Mouse (Mus musculus) splenic B cell, adult 2 months (primary cell): Measurements from ENCODE around the gene Pkp4.

Experiments
- DNase-seq: peaks from one replicate; pipeline ENCODE4 v3.0.0-alpha.2; 2011; ENCODE audit warnings: low read depth, low spot score
- H3K27me3 ChIP-seq: 2 replicates; pipeline ENCODE4 v1.6.1; 2012; ENCODE audit warnings: mild to moderate bottlenecking, low read length, moderate library complexity, mixed read lengths; ENCODE audit not compliant: control insufficient read depth, poor library complexity, insufficient read depth, severe bottlenecking
- H3K36me3 ChIP-seq: 2 replicates; pipeline ENCODE4 v1.6.1; 2012; ENCODE audit warnings: mild to moderate bottlenecking, low read length, moderate library complexity, mixed read lengths; ENCODE audit not compliant: control insufficient read depth, poor library complexity, insufficient read depth, severe bottlenecking

The Pkp4 gene

GRCm38 (mm10) chr2:59342591-59343210 lies 182.1 kb downstream of the Pkp4 start:
- Histone ChIP-seq H3K36me3 (no peaks in the 10 kb centered on the region), H3K27me3 (no peaks in the 10 kb centered on the region)
- DNase-seq, result no peak

- DNase-seq, result no peak
- Histone ChIP-seq H3K27me3 (no peaks in the 10 kb centered on the region), H3K36me3 (no peaks in the 10 kb centered on the region)
Measured at GRCm38 (mm10) chr2:59343834-59344233, 183.2 kb downstream of the Pkp4 start.

DNA sequence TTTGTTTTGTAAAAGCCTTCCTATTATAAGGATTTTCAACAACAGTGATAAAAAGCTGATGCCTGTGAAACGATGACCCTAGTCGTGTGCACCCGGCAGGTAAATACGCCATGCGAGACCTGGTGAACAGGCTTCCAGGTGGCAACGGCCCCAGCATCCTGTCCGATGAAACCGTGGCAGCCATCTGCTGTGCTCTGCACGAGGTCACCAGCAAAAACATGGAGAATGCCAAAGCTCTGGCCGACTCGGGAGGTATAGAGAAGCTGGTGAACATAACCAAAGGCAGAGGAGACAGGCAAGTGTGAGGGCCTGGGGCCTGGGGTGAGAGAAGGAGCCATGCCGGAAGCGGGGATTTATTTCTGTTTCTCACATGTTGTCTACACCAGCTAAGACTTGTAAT lies 184.0 kb downstream of the Pkp4 start:
- Histone ChIP-seq H3K27me3 (no peaks in the 10 kb centered on the region), H3K36me3 (no peaks in the 10 kb centered on the region)
- no peak for DNase-seq

DNA sequence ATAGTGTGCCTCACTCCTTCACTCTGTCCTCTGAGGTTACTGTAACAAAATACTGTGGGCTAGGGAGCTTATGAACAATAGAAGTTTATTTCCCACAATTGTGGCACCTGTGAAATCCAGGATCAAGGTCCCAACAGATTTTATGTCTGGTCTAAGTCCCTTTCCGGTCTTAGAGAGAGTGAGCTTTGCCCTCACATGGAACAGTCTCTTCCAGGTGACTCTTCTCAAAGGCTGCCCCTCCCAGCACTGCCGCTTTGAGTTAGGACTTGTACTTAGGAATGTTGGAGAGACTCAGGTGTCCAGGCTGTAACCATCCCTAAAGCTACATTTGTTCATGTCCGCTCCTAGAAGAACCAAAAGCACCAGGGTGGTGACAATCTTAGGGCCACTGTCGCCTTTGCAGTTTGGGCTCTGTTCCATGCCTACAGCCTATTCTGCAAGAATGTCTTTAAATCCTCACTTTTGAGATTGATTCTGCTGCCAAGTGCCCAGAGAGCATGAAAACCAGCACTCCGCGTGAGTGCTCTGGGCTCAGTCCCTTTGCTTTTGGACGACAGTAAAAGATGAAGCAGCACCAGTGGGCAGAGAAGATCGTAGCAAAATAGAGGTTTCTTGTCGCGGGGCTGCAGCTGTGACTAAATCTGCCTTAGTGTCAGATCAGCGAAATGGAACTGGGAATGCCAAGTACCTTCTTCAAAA lies 184.6 kb downstream of the Pkp4 start:
- Histone ChIP-seq H3K27me3 (no peaks in the 10 kb centered on the region), H3K36me3 (no peaks in the 10 kb centered on the region)
- no peak for DNase-seq

GRCm38 (mm10) chr2:59346443-59346842 lies 185.8 kb downstream of the Pkp4 start:
- DNase-seq, result no peak
- no peaks in the 10 kb centered on the region for H3K36me3 ChIP-seq
- H3K27me3 ChIP-seq, result no peaks in the 10 kb centered on the region

DNA sequence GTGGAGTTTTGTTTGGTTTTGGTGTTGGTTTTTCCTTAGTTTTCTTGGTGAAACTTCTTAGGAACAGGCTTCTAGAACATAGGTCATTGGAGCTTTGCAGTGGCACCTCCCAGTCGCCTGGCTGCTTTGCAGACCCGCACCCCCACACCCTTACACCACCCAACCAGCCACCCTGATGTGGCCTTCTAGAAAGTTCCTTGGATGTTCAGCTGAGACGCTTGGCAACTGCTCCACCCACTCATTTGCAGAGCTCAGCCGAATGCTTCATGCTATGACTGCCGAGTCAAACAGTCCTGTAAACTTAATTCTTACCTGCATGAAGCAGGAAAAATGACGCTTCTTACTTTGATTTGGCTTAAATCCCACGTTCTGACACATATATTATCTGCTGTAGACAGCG lies 187.9 kb downstream of the Pkp4 start:
- H3K27me3 ChIP-seq, result no peaks in the 10 kb centered on the region
- no peak for DNase-seq
- H3K36me3 ChIP-seq, result no peaks in the 10 kb centered on the region

GRCm38 (mm10) chr2:59350094-59350493 lies 189.4 kb downstream of the Pkp4 start:
- DNase-seq, result no peak
- H3K36me3 ChIP-seq, result no peaks in the 10 kb centered on the region
- H3K27me3 ChIP-seq, result no peaks in the 10 kb centered on the region

DNA sequence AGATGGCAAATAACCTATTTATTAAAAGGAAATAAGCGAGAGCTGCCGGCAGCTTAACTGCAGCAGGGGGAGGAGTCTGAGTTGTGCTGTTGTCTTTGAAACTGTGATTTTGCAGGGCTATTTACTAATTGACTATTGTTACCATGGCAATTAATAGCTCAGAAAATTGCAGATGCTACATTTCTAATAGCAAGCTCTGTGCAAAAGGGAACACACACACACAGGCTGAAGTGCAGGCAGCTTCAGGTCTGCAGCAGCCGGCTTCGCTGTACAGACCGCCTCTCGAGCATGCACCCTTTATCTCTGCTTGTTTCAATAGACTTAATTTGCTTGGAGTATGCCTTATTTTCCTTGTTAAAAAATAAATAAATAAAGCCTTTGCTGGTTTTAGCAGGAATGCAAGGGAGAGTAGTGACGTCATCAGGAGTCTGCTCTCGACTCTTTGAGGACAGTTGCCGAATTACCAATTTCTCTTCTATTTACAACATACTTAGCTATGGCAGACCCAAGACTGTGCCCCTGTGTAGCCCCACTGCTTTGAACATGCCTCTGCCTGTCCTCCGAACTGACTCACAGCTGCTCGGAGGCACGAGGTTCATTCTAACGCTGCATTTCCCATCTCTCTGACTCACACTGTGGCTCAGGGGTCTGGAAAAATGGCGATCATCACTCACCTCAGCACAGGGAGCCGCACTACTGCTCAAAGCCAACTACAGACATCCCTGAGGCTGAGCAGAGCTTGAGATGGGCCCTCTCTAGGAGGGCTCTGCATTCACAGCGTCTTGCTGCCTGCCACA lies 190.9 kb downstream of the Pkp4 start:
- H3K36me3 ChIP-seq, result no peaks in the 10 kb centered on the region
- no peaks in the 10 kb centered on the region for H3K27me3 ChIP-seq
- DNase-seq, result no peak

GRCm38 (mm10) chr2:59353821-59354220 lies 193.2 kb downstream of the Pkp4 start:
- H3K36me3 ChIP-seq, result no peaks in the 10 kb centered on the region
- no peaks in the 10 kb centered on the region for H3K27me3 ChIP-seq
- no peak for DNase-seq

DNA sequence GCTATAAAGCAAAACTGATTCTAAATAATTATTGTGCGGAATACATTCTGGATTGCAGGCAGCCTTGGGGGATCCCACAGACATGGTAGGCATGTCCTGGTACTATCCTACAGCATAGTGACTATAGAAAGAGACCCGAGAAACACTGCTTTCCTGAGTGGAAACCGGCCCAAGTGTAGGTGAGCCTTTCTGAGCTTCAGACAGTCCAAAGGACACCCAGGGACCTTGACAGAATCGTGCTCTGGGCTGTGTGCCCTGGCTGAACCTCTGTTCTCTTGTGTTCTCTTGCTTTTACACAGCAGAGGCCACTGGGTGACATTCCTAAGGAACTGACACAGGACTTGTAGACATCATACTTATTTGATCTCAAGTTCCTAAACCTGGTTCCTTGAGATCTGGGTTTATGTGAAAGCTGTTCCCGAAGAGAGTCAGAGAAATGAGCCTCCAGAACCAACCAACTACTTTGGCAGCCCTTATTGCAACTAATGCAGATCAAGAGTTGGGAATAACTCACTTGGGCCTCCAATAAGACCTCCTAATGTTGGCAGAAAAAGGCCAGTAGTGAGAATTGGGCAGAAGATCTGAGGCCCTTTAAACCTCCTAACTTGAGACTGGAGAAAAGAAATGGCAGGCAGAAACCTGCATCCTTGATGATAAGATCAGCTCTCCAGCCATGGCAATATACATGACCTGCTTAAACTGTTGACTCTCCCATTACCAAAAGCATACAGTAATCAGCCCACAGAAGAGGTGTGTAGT lies 195.1 kb downstream of the Pkp4 start:
- DNase-seq, result no peak
- no peaks in the 10 kb centered on the region for H3K36me3 ChIP-seq
- no peaks in the 10 kb centered on the region for H3K27me3 ChIP-seq

GRCm38 (mm10) chr2:59359760-59360342 lies 199.2 kb downstream of the Pkp4 start:
- H3K36me3 ChIP-seq, result no peaks in the 10 kb centered on the region
- no peak for DNase-seq
- no peaks in the 10 kb centered on the region for H3K27me3 ChIP-seq

GRCm38 (mm10) chr2:59361350-59361780 lies 200.7 kb downstream of the Pkp4 start:
- H3K27me3 ChIP-seq, result no peaks in the 10 kb centered on the region
- DNase-seq, result no peak
- H3K36me3 ChIP-seq, result no peaks in the 10 kb centered on the region

- Histone ChIP-seq H3K27me3 (no peaks in the 10 kb centered on the region), H3K36me3 (no peaks in the 10 kb centered on the region)
- DNase-seq, result no peak
Measured at GRCm38 (mm10) chr2:59364156-59364842, 203.6 kb downstream of the Pkp4 start.

DNA sequence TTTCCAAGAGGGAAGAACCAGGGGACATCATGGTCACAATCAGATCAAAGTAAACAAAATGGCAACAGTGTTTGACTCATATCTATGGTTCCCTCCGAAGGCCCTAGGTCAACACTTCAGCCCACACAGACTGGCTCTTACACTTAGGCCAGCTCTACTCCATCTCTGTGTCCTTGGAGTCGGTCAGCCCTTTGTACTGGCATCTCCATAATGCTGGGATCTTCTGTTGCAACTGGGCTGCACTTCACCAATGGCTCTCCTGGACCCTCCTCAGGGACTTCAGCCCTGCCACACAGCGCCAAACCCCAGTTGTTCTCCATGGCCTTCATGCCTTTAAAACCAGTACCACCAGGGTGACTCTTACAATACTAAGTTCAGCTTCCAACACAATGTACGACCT lies 206.5 kb downstream of the Pkp4 start:
- no peak for DNase-seq

More for the DNA sequence above, 206.5 kb downstream of the Pkp4 start:
- Histone ChIP-seq H3K27me3 (no peaks in the 10 kb centered on the region), H3K36me3 (no peaks in the 10 kb centered on the region)
